Mouse (Mus musculus) ES-Bruce4 (cell line): ENCODE measurements around the gene Lpcat2b.

Source experiments
- EP300 ChIP-seq: IDR thresholded peaks from 2 replicates; pipeline ENCODE4 v1.6.1; 2011; ENCODE audit warnings: low read depth, low read length; ENCODE audit not compliant: insufficient read depth
- POLR2A ChIP-seq: IDR thresholded peaks from one replicate; pipeline ENCODE4 v1.8.1; 2011; ENCODE audit warnings: low read length; ENCODE audit not compliant: insufficient read depth

- TF ChIP-seq EP300, result no peak
- no peak for TF ChIP-seq POLR2A
Observed at GRCm38 (mm10) chr5:107421676-107422075, 9.7 kb upstream of the Lpcat2b start.
